Mouse (Mus musculus) liver, adult (tissue): ENCODE results near the gene Ptges.
A peak's percentile ranks its signal among the peaks of the same experiment; 100 is the strongest.

Experiments
- GATA4 ChIP-seq: IDR thresholded peaks from 2 replicates; pipeline ENCODE4 v1.6.1; 2014; ENCODE audit warnings: mild to moderate bottlenecking, low read length; ENCODE audit not compliant: insufficient replicate concordance

The Ptges gene

GRCm38 (mm10) chr2:30929483-30930045, at the start of gene Ptges:
TSS of gene Ptges (minus strand) at chr2:30929863.
- TF ChIP-seq GATA4 = no peak

- no peak; the same call in 1 of the 2 replicates for TF ChIP-seq GATA4
These were observed 38.0 kb upstream of the Ptges start, which contains the start of gene Tor1a for GRCm38 (mm10) chr2:30967352-30968327. TSS of gene Tor1a (minus strand) at chr2:30967933.

GRCm38 (mm10) chr2:30966826-30967225, 37.2 kb upstream of the Ptges start:
- no peak for TF ChIP-seq GATA4

- no peak for TF ChIP-seq GATA4
These were observed 36.0 kb upstream of the Ptges start for GRCm38 (mm10) chr2:30965627-30966026.

- TF ChIP-seq GATA4 = peak; percentile 68
These were observed 33.0 kb upstream of the Ptges start for GRCm38 (mm10) chr2:30962570-30963254.

GRCm38 (mm10) chr2:30959856-30960255, 30.2 kb upstream of the Ptges start:
- TF ChIP-seq GATA4 = no peak

GRCm38 (mm10) chr2:30958726-30959125, 29.1 kb upstream of the Ptges start:
- peak; percentile 62; the same call in 1 of the 2 replicates for TF ChIP-seq GATA4

- TF ChIP-seq GATA4 = no peak
These were observed 27.8 kb upstream of the Ptges start for GRCm38 (mm10) chr2:30957511-30957910.

GRCm38 (mm10) chr2:30954797-30955196, 25.1 kb upstream of the Ptges start:
- no peak for TF ChIP-seq GATA4

GRCm38 (mm10) chr2:30952824-30953490, 23.3 kb upstream of the Ptges start, which contains the start of gene Tor1b:
TSS of gene Tor1b (plus strand) at chr2:30952959.
- TF ChIP-seq GATA4 = no peak

- no peak for TF ChIP-seq GATA4
These were observed 22.8 kb upstream of the Ptges start for GRCm38 (mm10) chr2:30952457-30952823.

- no peak for TF ChIP-seq GATA4
These were observed 12.9 kb upstream of the Ptges start for GRCm38 (mm10) chr2:30942603-30943011.

GRCm38 (mm10) chr2:30941586-30941985, 11.9 kb upstream of the Ptges start:
- TF ChIP-seq GATA4 = no peak

GRCm38 (mm10) chr2:30938574-30938991, 8.9 kb upstream of the Ptges start:
- TF ChIP-seq GATA4 = no peak

- TF ChIP-seq GATA4 = no peak
These were observed 8.1 kb upstream of the Ptges start for GRCm38 (mm10) chr2:30937731-30938130.

GRCm38 (mm10) chr2:30936808-30937207, 7.1 kb upstream of the Ptges start:
- no peak for TF ChIP-seq GATA4
